Mouse (Mus musculus): ENCODE results near the gene Apbb2. TPM values are rescaled to one million over a fixed set of nuclear protein-coding genes. Genes with fewer than 3 reads are reported as not detected.
A peak's percentile ranks its signal among the peaks of the same experiment; 100 is the strongest.

Apbb2 gene
- polyA plus RNA-seq (2021), result 38.0 TPM

GRCm38 (mm10) chr5:66618597-66618996 lies at the start of gene Apbb2:
Gene Apbb2 (minus strand): TSS chr5:66618784.
- peak; percentile 70 for DNase-seq (ENCODE audit: low read depth, low spot score)
- CTCF ChIA-PET, result interaction anchor here (0.7 to 2.0 kb wide), 18 partner anchors 9 to 249 kb away, joined by 3 to 12 read pairs (median 3); no protein-coding TSS in a partner anchor
- in situ Hi-C loops (cut with MboI; ENCODE audit: low pct_unique_long_range_greater_than_20kb), result loop anchor here (5.0 to 25.0 kb wide), 2 partner anchors 66 to 231 kb away; no protein-coding TSS in a partner anchor
- H3K27me3 ChIP-seq, result no peaks in the 10 kb centered on the region
- POLR2A ChIA-PET, result interaction anchor here (0.7 to 2.0 kb wide), 9 partner anchors 26 to 357 kb away, joined by 3 to 10 read pairs (median 4); no protein-coding TSS in a partner anchor
- TF ChIP-seq CTCF (IDR thresholded peaks at IDR 0.05), result no peak
- peak; percentile 95 for ATAC-seq

DNA sequence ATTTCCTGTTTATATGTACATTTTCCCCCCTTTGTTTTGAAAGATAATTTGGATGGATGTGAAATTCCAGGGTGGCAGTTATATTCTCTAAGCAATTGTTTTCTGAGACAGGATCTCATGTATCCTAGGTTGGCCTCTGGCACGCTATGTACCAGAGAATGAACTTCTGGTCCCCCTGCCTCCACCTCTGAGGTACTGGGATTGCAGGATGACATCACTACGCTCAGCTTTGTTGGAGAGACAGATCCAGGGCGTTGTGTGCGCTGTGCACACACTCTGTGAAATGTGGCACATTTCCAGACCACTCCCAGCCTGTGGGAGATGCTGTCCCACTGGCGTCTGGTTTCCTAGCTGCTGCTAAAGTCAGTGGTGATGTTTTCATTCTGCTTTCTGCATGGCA lies 35.6 kb upstream of the Apbb2 start:
- no peak for DNase-seq (ENCODE audit: low read depth, low spot score)
- ChIA-PET CTCF (no interaction called here), POLR2A (no interaction called here)
- ATAC-seq, result peak; percentile 35
- no peak for TF ChIP-seq CTCF (IDR thresholded peaks at IDR 0.05)
- no peaks in the 10 kb centered on the region for H3K27me3 ChIP-seq
- in situ Hi-C loops (cut with MboI; ENCODE audit: low pct_unique_long_range_greater_than_20kb), result no loop called here

DNA sequence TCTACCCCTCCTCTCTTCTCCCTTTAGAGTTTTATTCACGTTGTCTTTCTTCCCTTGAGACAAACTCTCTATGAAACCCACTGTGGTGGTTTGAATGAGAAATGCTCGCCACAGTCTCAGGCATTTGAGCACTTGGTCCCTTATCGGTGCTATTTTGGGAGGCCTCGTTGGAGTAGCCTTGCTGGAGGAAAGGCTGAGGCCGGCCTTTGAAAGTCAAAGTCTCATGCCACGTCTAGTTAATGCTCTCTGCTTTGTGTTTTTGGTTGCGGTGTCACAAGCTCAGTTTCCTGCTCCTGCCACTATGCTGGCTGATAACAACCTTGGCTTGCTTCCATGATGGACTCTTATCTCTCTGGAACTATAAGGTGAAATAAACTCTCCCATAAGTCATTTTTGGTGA lies 28.9 kb upstream of the Apbb2 start:
- no peak for DNase-seq (ENCODE audit: low read depth, low spot score)
- ChIA-PET POLR2A (no interaction called here), CTCF (no interaction called here)
- H3K27me3 ChIP-seq, result no peaks in the 10 kb centered on the region
- TF ChIP-seq CTCF (IDR thresholded peaks at IDR 0.05), result no peak
- in situ Hi-C loops (cut with MboI; ENCODE audit: low pct_unique_long_range_greater_than_20kb), result no loop called here
- no peak for ATAC-seq

DNA sequence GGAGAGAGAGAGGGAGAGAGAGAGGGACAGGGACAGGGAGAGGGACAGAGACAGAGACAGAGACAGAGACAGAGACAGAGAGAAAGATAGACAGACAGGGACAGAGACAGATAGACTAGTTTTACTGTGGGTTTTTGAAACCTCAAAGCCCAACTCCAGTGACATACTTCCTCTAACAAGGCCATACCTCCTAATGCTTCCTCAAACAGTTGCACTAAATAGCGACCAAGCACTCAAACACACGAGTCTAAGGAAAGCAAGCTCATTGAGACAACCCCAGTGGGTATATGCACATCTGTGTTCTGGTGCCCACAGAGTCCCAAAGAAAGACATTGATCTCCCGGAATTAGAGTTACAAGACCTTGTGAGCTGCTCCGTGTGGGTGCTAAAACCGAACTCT lies 24.7 kb upstream of the Apbb2 start:
- in situ Hi-C loops (cut with MboI; ENCODE audit: low pct_unique_long_range_greater_than_20kb), result no loop called here
- no peak for ATAC-seq
- CTCF ChIA-PET, result no interaction called here
- no peak for TF ChIP-seq CTCF (IDR thresholded peaks at IDR 0.05)
- no peaks in the 10 kb centered on the region for H3K27me3 ChIP-seq
- DNase-seq (ENCODE audit: low read depth, low spot score), result no peak
- POLR2A ChIA-PET, result no interaction called here

GRCm38 (mm10) chr5:66642156-66642555 lies 23.6 kb upstream of the Apbb2 start:
- ATAC-seq (peak; percentile 76), DNase-seq (ENCODE audit: low read depth, low spot score) (peak; percentile 70)
- ChIA-PET POLR2A (no interaction called here), CTCF (no interaction called here)
- H3K27me3 ChIP-seq, result no peaks in the 10 kb centered on the region
- in situ Hi-C loops (cut with MboI; ENCODE audit: low pct_unique_long_range_greater_than_20kb), result no loop called here
- TF ChIP-seq CTCF (IDR thresholded peaks at IDR 0.05), result no peak

- TF ChIP-seq CTCF (IDR thresholded peaks at IDR 0.05), result no peak
- DNase-seq (ENCODE audit: low read depth, low spot score) (no peak), ATAC-seq (no peak)
- POLR2A ChIA-PET, result no interaction called here
- CTCF ChIA-PET, result interaction anchor here (1.0 to 1.8 kb wide), 4 partner anchors 9 to 309 kb away, joined by 3 to 5 read pairs (median 4); no protein-coding TSS in a partner anchor
- no peaks in the 10 kb centered on the region for H3K27me3 ChIP-seq
- in situ Hi-C loops (cut with MboI; ENCODE audit: low pct_unique_long_range_greater_than_20kb), result no loop called here
Measured at GRCm38 (mm10) chr5:66635459-66636079, 17.0 kb upstream of the Apbb2 start.

DNA sequence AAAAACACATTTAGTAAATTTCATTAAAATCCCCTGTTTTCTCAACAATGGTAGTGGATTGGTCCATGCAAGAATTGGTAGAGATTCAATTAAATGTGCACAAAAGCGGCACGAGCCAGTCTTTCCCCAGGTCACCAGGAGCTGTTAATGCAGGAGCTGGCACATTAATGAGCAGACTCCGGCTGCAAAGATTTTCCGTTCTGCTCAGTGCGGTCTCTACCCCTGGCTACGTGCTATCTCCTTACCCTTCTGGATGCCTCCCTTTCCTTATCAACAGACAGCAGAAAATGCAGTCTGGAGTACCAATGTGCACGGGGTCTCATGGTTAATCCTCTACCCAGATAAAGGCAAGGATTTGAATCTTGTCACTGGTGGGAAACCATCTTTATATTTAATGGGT lies 9.2 kb upstream of the Apbb2 start:
- CTCF ChIA-PET, result interaction anchor here (1.3 kb wide), 1 partner anchor 12 kb away, joined by 3 read pairs; no protein-coding TSS in a partner anchor
- in situ Hi-C loops (cut with MboI; ENCODE audit: low pct_unique_long_range_greater_than_20kb), result no loop called here
- no peaks in the 10 kb centered on the region for H3K27me3 ChIP-seq
- ATAC-seq (no peak), DNase-seq (ENCODE audit: low read depth, low spot score) (no peak)
- TF ChIP-seq CTCF (IDR thresholded peaks at IDR 0.05), result no peak
- POLR2A ChIA-PET, result interaction anchor here (0.6 kb wide), 1 partner anchor 425 kb away, joined by 3 read pairs; no protein-coding TSS in a partner anchor

DNA sequence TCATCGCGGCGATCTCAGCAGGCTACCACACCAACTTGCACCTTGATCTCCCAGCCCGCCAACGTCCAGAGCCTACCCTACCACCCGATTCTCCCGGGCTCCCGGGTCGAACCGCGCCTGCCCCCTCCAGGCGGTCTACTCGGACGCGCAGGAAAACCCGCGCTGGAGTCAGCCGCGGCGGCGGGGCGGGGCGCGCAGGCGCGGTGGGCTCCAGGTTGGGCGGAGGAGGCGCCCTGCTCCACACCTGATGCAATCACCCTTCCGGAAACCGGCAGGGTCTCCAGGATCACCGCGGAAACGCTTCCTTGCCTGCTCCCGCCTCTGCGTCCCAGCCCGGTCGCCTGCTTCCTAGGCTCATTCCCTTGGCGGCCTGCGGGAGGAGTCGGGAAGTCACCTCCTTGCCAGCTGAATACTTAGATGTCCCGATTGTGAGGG lies 1.6 kb upstream of the Apbb2 start:
- in situ Hi-C loops (cut with MboI; ENCODE audit: low pct_unique_long_range_greater_than_20kb), result loop anchor here (25.0 kb wide), 1 partner anchor 233 kb away; no protein-coding TSS in a partner anchor
- TF ChIP-seq CTCF (IDR thresholded peaks at IDR 0.05), result no peak
- no peak for DNase-seq (ENCODE audit: low read depth, low spot score)
- POLR2A ChIA-PET, result no interaction called here
- H3K27me3 ChIP-seq, result no peaks in the 10 kb centered on the region
- ATAC-seq, result no peak
- CTCF ChIA-PET, result interaction anchor here (1.5 kb wide), 1 partner anchor 241 kb away, joined by 5 read pairs; no protein-coding TSS in a partner anchor

GRCm38 (mm10) chr5:66619675-66620074 lies 1.1 kb upstream of the Apbb2 start:
- no peaks in the 10 kb centered on the region for H3K27me3 ChIP-seq
- no peak for DNase-seq (ENCODE audit: low read depth, low spot score)
- TF ChIP-seq CTCF (IDR thresholded peaks at IDR 0.05), result no peak
- in situ Hi-C loops (cut with MboI; ENCODE audit: low pct_unique_long_range_greater_than_20kb), result loop anchor here (5.0 to 25.0 kb wide), 2 partner anchors 67 to 232 kb away; no protein-coding TSS in a partner anchor
- ATAC-seq, result no peak
- ChIA-PET CTCF (no interaction called here), POLR2A (no interaction called here)

DNA sequence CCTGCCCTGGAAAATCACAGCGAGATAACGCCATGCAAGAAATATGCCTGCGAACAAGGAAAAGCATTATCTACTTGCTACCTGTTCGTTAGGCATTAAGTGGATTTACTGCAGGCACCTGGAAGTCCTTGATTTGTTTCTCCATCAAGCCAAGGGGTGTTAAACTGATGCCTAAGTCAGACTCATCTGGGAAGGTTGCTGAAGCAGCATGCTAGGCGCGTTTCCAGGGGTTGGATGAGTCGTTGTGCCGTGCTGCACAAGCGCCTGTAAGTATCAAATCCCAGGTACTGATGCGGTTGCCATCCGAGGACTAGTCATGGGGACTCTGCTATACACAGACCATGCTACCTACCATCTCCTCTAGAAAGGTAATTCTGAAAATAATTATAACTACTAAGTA lies 611 bp upstream of the Apbb2 start:
- ChIA-PET CTCF (interaction anchor here (0.6 to 1.9 kb wide), 7 partner anchors 43 to 1047 kb away, joined by 3 to 12 read pairs (median 4); no protein-coding TSS in a partner anchor), POLR2A (interaction anchor here (1.3 to 2.0 kb wide), 2 partner anchors 26 to 221 kb away, joined by 4 to 8 read pairs; no protein-coding TSS in a partner anchor)
- no peaks in the 10 kb centered on the region for H3K27me3 ChIP-seq
- ATAC-seq, result no peak
- no peak for TF ChIP-seq CTCF (IDR thresholded peaks at IDR 0.05)
- no peak for DNase-seq (ENCODE audit: low read depth, low spot score)
- in situ Hi-C loops (cut with MboI; ENCODE audit: low pct_unique_long_range_greater_than_20kb), result loop anchor here (5.0 to 25.0 kb wide), 2 partner anchors 67 to 232 kb away; no protein-coding TSS in a partner anchor

DNA sequence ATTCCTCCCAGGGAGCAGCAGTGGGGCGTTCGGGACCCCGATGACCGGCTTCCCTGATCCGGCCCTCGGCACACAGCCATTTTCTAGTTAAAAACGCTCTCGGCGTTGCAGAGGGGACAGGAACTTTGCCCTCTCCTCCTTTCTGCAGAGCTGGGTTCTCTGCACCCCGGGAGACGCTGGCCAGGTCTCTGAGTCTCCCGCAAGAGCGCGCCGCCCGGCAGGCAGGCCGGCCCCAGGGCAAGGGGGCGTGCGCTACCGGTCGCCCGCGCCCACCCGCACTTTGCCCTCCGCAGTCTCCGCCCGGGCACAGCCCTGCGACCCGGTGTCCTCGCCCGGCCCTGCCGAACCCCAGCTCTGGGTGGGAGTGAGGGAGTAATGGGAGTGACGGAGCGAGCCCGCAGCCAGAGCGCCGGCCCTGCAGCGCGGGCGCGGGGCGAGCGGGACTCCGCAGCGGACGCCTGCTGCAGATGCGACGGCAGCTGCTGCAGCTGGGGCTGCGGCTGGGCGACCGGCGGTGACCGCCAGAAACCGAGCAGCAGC lies 593 bp downstream of the Apbb2 start:
- ATAC-seq, result peak; percentile 28
- POLR2A ChIA-PET, result interaction anchor here (0.7 to 2.0 kb wide), 10 partner anchors 25 to 356 kb away, joined by 3 to 10 read pairs (median 4); no protein-coding TSS in a partner anchor
- no peaks in the 10 kb centered on the region for H3K27me3 ChIP-seq
- CTCF ChIA-PET, result interaction anchor here (0.8 to 2.0 kb wide), 19 partner anchors 8 to 248 kb away, joined by 3 to 12 read pairs (median 3); no protein-coding TSS in a partner anchor
- no peak for DNase-seq (ENCODE audit: low read depth, low spot score)
- in situ Hi-C loops (cut with MboI; ENCODE audit: low pct_unique_long_range_greater_than_20kb), result loop anchor here (5.0 to 25.0 kb wide), 2 partner anchors 66 to 231 kb away; no protein-coding TSS in a partner anchor
- TF ChIP-seq CTCF (IDR thresholded peaks at IDR 0.05), result no peak
